Mouse (Mus musculus) kidney, embryonic 14.5 days (tissue): ENCODE results near the gene Fgd3. TPM values are rescaled to one million over a fixed set of nuclear protein-coding genes. Genes with fewer than 3 reads are reported as not detected.

Experiments used
- ATAC-seq: fragments of 200-750 bp; cut with Nextera tagmentation; 2 replicates; pipeline ENCODE4 v1.8.0; 2017; ENCODE audit warnings: moderate number of reproducible peaks, mild to moderate bottlenecking, moderate TSS enrichment, moderate library complexity; ENCODE audit not compliant: low FRiP score, low TSS enrichment
- H3K27ac ChIP-seq: fragments of 300-500 bp; sonication (generic); 2 replicates; pipeline ENCODE4 v1.5.1; 2014; ENCODE audit warnings: low read depth, mild to moderate bottlenecking, low read length, moderate library complexity, mixed read lengths
- H3K27me3 ChIP-seq: fragments of 300-500 bp; sonication (generic); 2 replicates; pipeline ENCODE4 v1.6.1; 2014; ENCODE audit warnings: mild to moderate bottlenecking, low read length; ENCODE audit not compliant: control insufficient read depth, insufficient read depth
- H3K36me3 ChIP-seq: fragments of 300-500 bp; sonication (generic); 2 replicates; pipeline ENCODE4 v1.6.1; 2014; ENCODE audit warnings: low read length, mixed read lengths; ENCODE audit not compliant: control insufficient read depth, insufficient read depth
- H3K4me1 ChIP-seq: fragments of 300-500 bp; sonication (generic); 2 replicates; pipeline ENCODE4 v1.6.1; 2014; ENCODE audit warnings: low read length, mixed read lengths; ENCODE audit not compliant: control insufficient read depth, insufficient read depth
- H3K4me2 ChIP-seq: fragments of 300-500 bp; sonication (generic); replicated peaks from 2 replicates; pipeline ENCODE4 v1.6.1; 2014; ENCODE audit warnings: low read depth, mild to moderate bottlenecking, low read length
- H3K4me3 ChIP-seq: fragments of 300-500 bp; sonication (generic); 2 replicates; pipeline ENCODE4 v1.5.1; 2014; ENCODE audit warnings: mild to moderate bottlenecking, low read length
- H3K9ac ChIP-seq: fragments of 300-500 bp; sonication (generic); 2 replicates; pipeline ENCODE4 v1.6.1; 2014; ENCODE audit warnings: low read depth, mild to moderate bottlenecking, low read length, moderate library complexity
- H3K9me3 ChIP-seq: fragments of 300-500 bp; sonication (generic); 2 replicates; pipeline ENCODE4 v1.6.1; 2016; ENCODE audit warnings: low read length; ENCODE audit not compliant: control insufficient read depth
- WGBS: fragments of 180-500 bp; shearing (Covaris S2); extraction: QIAGEN DNeasy Blood & Tissue Kit; methylation state at CpG from one replicate; pipeline ENCODE4 v1.1.7; 2014; 5-methylcytosine and 5-hydroxymethylcytosine counted together
- polyA plus RNA-seq: library from polyadenylated mRNA; unstranded; fragments of >200 nt; fragmentation: Nextera tagmentation; extraction: Ambion mirVana; gene quantifications from 2 replicates; pipeline ENCODE4 v1.2.1, GENCODE M21; 2014

Fgd3 gene
- polyA plus RNA-seq, 1 experiment from 2014 or later, result 0.46 TPM

- no peaks in the 10 kb centered on the region for H3K27me3 ChIP-seq
- no peak overlapping the region for H3K4me3 ChIP-seq
- no peak overlapping the region for H3K9ac ChIP-seq
- no peaks in the 10 kb centered on the region for H3K9me3 ChIP-seq
- H3K36me3 ChIP-seq, result no peaks in the 10 kb centered on the region
- WGBS, result 84% methylated on average over 7 of the region's 7 CpGs
- no peak overlapping the region for H3K4me2 ChIP-seq
- ATAC-seq, result no peak
- H3K27ac ChIP-seq, result no peak overlapping the region
- H3K4me1 ChIP-seq, result 0 out of 2 replicates have a peak, but pooled peaks cover 3% of the 10 kb centered on the region
Observed at GRCm38 (mm10) chr13:49296270-49296669, 23.8 kb downstream of the Fgd3 start.

- H3K4me3 ChIP-seq, result no peak overlapping the region
- no peaks in the 10 kb centered on the region for H3K36me3 ChIP-seq
- H3K27me3 ChIP-seq, result no peaks in the 10 kb centered on the region
- H3K9me3 ChIP-seq, result no peaks in the 10 kb centered on the region
- WGBS, result 78% methylated on average over 9 of the region's 9 CpGs
- no peak overlapping the region for H3K4me2 ChIP-seq
- ATAC-seq, result no peak
- no peak overlapping the region for H3K27ac ChIP-seq
- H3K4me1 ChIP-seq, result 0 out of 2 replicates have a peak, but pooled peaks cover 3% of the 10 kb centered on the region
- H3K9ac ChIP-seq, result no peak overlapping the region
Observed at GRCm38 (mm10) chr13:49294108-49294507, 26.0 kb downstream of the Fgd3 start.

GRCm38 (mm10) chr13:49291949-49292348, 28.2 kb downstream of the Fgd3 start:
- ATAC-seq, result no peak
- H3K36me3 ChIP-seq, result no peaks in the 10 kb centered on the region
- WGBS, result 90% methylated on average over 6 of the region's 6 CpGs

GRCm38 (mm10) chr13:49291398-49291797, 28.7 kb downstream of the Fgd3 start:
- ATAC-seq, result no peak
- no peak overlapping the region for H3K4me3 ChIP-seq
- H3K27me3 ChIP-seq, result no peaks in the 10 kb centered on the region
- no peak overlapping the region for H3K27ac ChIP-seq
- 46% methylated on average over 1 of the region's 1 CpGs for WGBS
- H3K9me3 ChIP-seq, result no peaks in the 10 kb centered on the region
- H3K4me2 ChIP-seq, result no peak overlapping the region
- no peak overlapping the region for H3K9ac ChIP-seq
- H3K36me3 ChIP-seq, result no peaks in the 10 kb centered on the region
- no peaks in the 10 kb centered on the region for H3K4me1 ChIP-seq

More at GRCm38 (mm10) chr13:49291949-49292348, 28.2 kb downstream of the Fgd3 start:
- H3K27me3 ChIP-seq, result no peaks in the 10 kb centered on the region
- no peaks in the 10 kb centered on the region for H3K9me3 ChIP-seq
- no peaks in the 10 kb centered on the region for H3K4me1 ChIP-seq
- no peak overlapping the region for H3K4me3 ChIP-seq
- no peak overlapping the region for H3K27ac ChIP-seq
- H3K9ac ChIP-seq, result no peak overlapping the region
- H3K4me2 ChIP-seq, result no peak overlapping the region

GRCm38 (mm10) chr13:49287224-49287623, 32.9 kb downstream of the Fgd3 start:
- H3K4me3 ChIP-seq, result no peak overlapping the region
- no peak for ATAC-seq

GRCm38 (mm10) chr13:49286750-49287149, 33.4 kb downstream of the Fgd3 start:
- no peaks in the 10 kb centered on the region for H3K9me3 ChIP-seq
- no peak overlapping the region for H3K4me2 ChIP-seq
- no peak overlapping the region for H3K4me3 ChIP-seq
- H3K36me3 ChIP-seq, result no peaks in the 10 kb centered on the region
- H3K27me3 ChIP-seq, result no peaks in the 10 kb centered on the region
- no peak overlapping the region for H3K27ac ChIP-seq
- H3K9ac ChIP-seq, result no peak overlapping the region
- no peak for ATAC-seq
- H3K4me1 ChIP-seq, result no peaks in the 10 kb centered on the region
- 71% methylated on average over 3 of the region's 3 CpGs for WGBS

More at GRCm38 (mm10) chr13:49287224-49287623, 32.9 kb downstream of the Fgd3 start:
- H3K27me3 ChIP-seq, result no peaks in the 10 kb centered on the region
- H3K36me3 ChIP-seq, result no peaks in the 10 kb centered on the region
- H3K4me2 ChIP-seq, result no peak overlapping the region
- WGBS, result 86% methylated on average over 6 of the region's 6 CpGs
- no peak overlapping the region for H3K9ac ChIP-seq
- no peaks in the 10 kb centered on the region for H3K9me3 ChIP-seq
- H3K27ac ChIP-seq, result no peak overlapping the region
- no peaks in the 10 kb centered on the region for H3K4me1 ChIP-seq

- H3K4me3 ChIP-seq, result no peak overlapping the region
- H3K9me3 ChIP-seq, result no peaks in the 10 kb centered on the region
- no peak for ATAC-seq
- no peak overlapping the region for H3K9ac ChIP-seq
- no peaks in the 10 kb centered on the region for H3K4me1 ChIP-seq
- no peaks in the 10 kb centered on the region for H3K27me3 ChIP-seq
- H3K4me2 ChIP-seq, result no peak overlapping the region
- 83% methylated on average over 9 of the region's 9 CpGs for WGBS
- H3K27ac ChIP-seq, result no peak overlapping the region
- H3K36me3 ChIP-seq, result no peaks in the 10 kb centered on the region
Observed at GRCm38 (mm10) chr13:49283686-49284085, 36.4 kb downstream of the Fgd3 start.

GRCm38 (mm10) chr13:49282168-49282567, 37.9 kb downstream of the Fgd3 start:
- no peak overlapping the region for H3K4me3 ChIP-seq
- H3K27me3 ChIP-seq, result no peaks in the 10 kb centered on the region
- 18% methylated on average over 2 of the region's 2 CpGs for WGBS
- H3K9me3 ChIP-seq, result no peaks in the 10 kb centered on the region
- H3K27ac ChIP-seq, result no peak overlapping the region
- H3K9ac ChIP-seq, result no peak overlapping the region
- no peaks in the 10 kb centered on the region for H3K36me3 ChIP-seq
- no peak for ATAC-seq
- no peak overlapping the region for H3K4me2 ChIP-seq
- no peaks in the 10 kb centered on the region for H3K4me1 ChIP-seq

- Histone ChIP-seq H3K27me3 (no peaks in the 10 kb centered on the region), H3K4me1 (no peaks in the 10 kb centered on the region; the same call in 1 of the 2 replicates), H3K36me3 (no peaks in the 10 kb centered on the region), H3K27ac (no peak overlapping the region), H3K4me3 (no peak overlapping the region), H3K9ac (no peak overlapping the region), H3K4me2 (no peak overlapping the region), H3K9me3 (no peaks in the 10 kb centered on the region)
- no peak for ATAC-seq
- WGBS, result 60% methylated on average over 5 of the region's 5 CpGs
Observed at GRCm38 (mm10) chr13:49271831-49272765, 48.0 kb downstream of the Fgd3 start.
